In the genomic region with DNA sequence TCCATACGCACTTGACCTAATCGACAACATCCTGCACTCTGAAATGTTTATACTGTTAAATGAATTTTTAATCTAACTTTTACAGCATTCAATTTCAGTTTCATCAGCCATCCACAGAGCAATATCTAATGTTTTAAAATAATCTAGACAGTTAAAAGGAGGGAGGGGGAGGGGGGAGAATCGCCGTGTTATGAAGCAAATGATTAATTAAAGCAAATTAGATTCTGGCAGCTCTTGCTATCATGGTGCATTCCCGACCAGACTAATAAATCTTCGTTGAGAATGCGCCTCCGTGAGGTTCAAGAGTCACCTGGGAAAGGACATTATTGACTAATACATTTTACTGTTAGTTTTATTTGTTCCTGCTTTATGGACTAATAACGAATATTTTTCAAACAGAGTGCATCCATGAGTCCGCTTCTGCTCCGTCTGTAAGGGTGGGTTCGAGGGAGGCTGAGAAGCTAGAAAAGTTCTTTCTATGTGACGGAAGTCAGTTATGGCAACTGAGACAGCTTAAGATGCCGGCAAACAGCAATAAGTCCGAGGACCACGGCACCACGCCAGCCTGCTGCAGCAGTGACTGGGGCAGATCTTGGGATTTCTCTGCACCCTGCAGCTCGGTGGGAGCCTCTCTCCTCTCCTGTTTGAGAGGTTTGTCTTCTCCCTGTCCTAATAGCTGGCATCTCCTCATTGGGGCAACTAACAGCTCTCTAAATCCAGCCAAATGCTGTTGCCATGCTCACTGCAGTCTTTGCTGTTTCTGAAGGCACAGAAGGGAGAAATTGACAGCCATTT, we compare ENCODE assay signal across 10 mouse cellular contexts.
DNase-seq lines count a peak whose midpoint lies in the region; ATAC-seq and TF ChIP-seq lines count a peak whose summit lies in the region.
"Had no signal": no experiment of that assay in that cellular context is flagged by ENCODE, and none has a peak within 500 bp of the region (broad histone marks: within the 10 kb centered on the region; RNA-seq: fewer than 3 reads in every experiment).

No protein-coding gene starts in this region.

- WGBS in kidney, postnatal 0 days: 27% methylated on average over 18 of the region's 18 CpGs
- whole genome bisulfite sequencing in hindbrain, embryonic 15.5 days: 39% methylated on average over 18 of the region's 18 CpGs
- WGBS in midbrain, postnatal 0 days: 56% methylated on average over 18 of the region's 18 CpGs

- H3K27ac ChIP-seq in kidney, postnatal 0 days: no peak overlapping the region
- peak overlapping the region; percentile 74; the same call in 1 of the 2 replicates for H3K27ac ChIP-seq in hindbrain, embryonic 15.5 days (replicated peaks)
- H3K27ac ChIP-seq in midbrain, postnatal 0 days (ENCODE audit: low read depth, low read length): 0 out of 2 replicates have a peak overlapping the region, but pooled peaks have one; percentile 13
- H3K27ac ChIP-seq: heart, adult 2 months had no signal

- DNase-seq in kidney, postnatal 0 days (ENCODE audit: low spot score): peak; percentile 21
- DNase-seq in kidney, adult 9 months: no peak
- peak; percentile 20 for DNase-seq in brain, embryonic 18.5 days (ENCODE audit: low read depth, low spot score)
- peak; percentile 27 for DNase-seq in midbrain, postnatal 0 days (ENCODE audit: low spot score)
- DNase-seq in urinary bladder, adult 2 months (ENCODE audit: low spot score): no peak
- no peak for DNase-seq in thymus, adult 18-20 months
- no peak for DNase-seq in adipocyte (ENCODE audit: low spot score)

- no peaks in the 10 kb centered on the region for H3K27me3 ChIP-seq in kidney, postnatal 0 days (ENCODE audit: insufficient read depth, low read length)
- H3K27me3 ChIP-seq in hindbrain, embryonic 15.5 days: peaks cover 10% of the 10 kb centered on the region; the same call in 1 of the 2 replicates
- H3K27me3 ChIP-seq in midbrain, postnatal 0 days (ENCODE audit: insufficient read depth, low read length): peaks cover 4% of the 10 kb centered on the region; the same call in 1 of the 2 replicates

- H3K9me3 ChIP-seq in kidney, postnatal 0 days (replicated peaks; ENCODE audit: low read length): no peaks in the 10 kb centered on the region
- no peaks in the 10 kb centered on the region for H3K9me3 ChIP-seq in hindbrain, embryonic 15.5 days
- no peaks in the 10 kb centered on the region for H3K9me3 ChIP-seq in midbrain, postnatal 0 days (ENCODE audit: low read length)

- no peak for ATAC-seq in kidney, postnatal 0 days (replicated peaks; ENCODE audit: low FRiP score, low read depth)
- ATAC-seq in hindbrain, embryonic 15.5 days (ENCODE audit: low FRiP score, low read depth): no peak
- no peak for ATAC-seq in midbrain, postnatal 0 days (ENCODE audit: low FRiP score)

- no peaks in the 10 kb centered on the region for H3K4me1 ChIP-seq in kidney, postnatal 0 days (replicated peaks; ENCODE audit: insufficient read depth, low read length)
- peaks cover 37% of the 10 kb centered on the region for H3K4me1 ChIP-seq in hindbrain, embryonic 15.5 days (replicated peaks)
- H3K4me1 ChIP-seq in midbrain, postnatal 0 days (ENCODE audit: insufficient read depth, low read length): no peaks in the 10 kb centered on the region

- no peaks in the 10 kb centered on the region for H3K36me3 ChIP-seq in kidney, postnatal 0 days (ENCODE audit: insufficient read depth, low read length)
- H3K36me3 ChIP-seq in hindbrain, embryonic 15.5 days: no peaks in the 10 kb centered on the region
- H3K36me3 ChIP-seq in midbrain, postnatal 0 days (ENCODE audit: insufficient read depth, low read length): no peaks in the 10 kb centered on the region

- TF ChIP-seq CTCF in kidney, postnatal 0 days (IDR thresholded peaks at IDR 0.05; ENCODE audit: low read depth): no peak
- TF ChIP-seq CTCF in midbrain, postnatal 0 days (IDR thresholded peaks at IDR 0.05): no peak

- peak overlapping the region; percentile 21 for H3K4me2 ChIP-seq in kidney, postnatal 0 days (ENCODE audit: low read length)
- H3K4me2 ChIP-seq in hindbrain, embryonic 15.5 days: no peak overlapping the region
- no peak overlapping the region for H3K4me2 ChIP-seq in midbrain, postnatal 0 days (ENCODE audit: low read depth, low read length, poor library complexity, severe bottlenecking)

- no peak overlapping the region for H3K9ac ChIP-seq in kidney, postnatal 0 days (ENCODE audit: low read depth, low read length)
- H3K9ac ChIP-seq in hindbrain, embryonic 15.5 days: no peak overlapping the region
- H3K9ac ChIP-seq in midbrain, postnatal 0 days (replicated peaks; ENCODE audit: low read length, poor library complexity, severe bottlenecking): no peak overlapping the region

- H3K4me3 ChIP-seq in kidney, postnatal 0 days (replicated peaks; ENCODE audit: low read depth, low read length): no peak overlapping the region
- no peak overlapping the region for H3K4me3 ChIP-seq in hindbrain, embryonic 15.5 days
- H3K4me3 ChIP-seq in midbrain, postnatal 0 days (ENCODE audit: low read depth, low read length): no peak overlapping the region
- H3K4me3 ChIP-seq: erythroblast, embryonic 14.5 days; heart, adult 2 months had no signal

Comparison
In these comparisons a context has a peak if more than half of its experiments do, and no peak if none do; other contexts are left out.
1. DNase-seq: peak in kidney, postnatal 0 days (single experiment), brain, embryonic 18.5 days (single experiment) and midbrain, postnatal 0 days (single experiment); none in kidney, adult 9 months (single experiment), urinary bladder, adult 2 months (single experiment), thymus, adult 18-20 months (0 of 2) and adipocyte (single experiment).